Mouse (Mus musculus) CH12.LX (cell line): ENCODE measurements around the gene Rfesd. TPM values are rescaled to one million over a fixed set of nuclear protein-coding genes. Genes with fewer than 3 reads are reported as not detected.

Source experiments
- DNase-seq: peaks from one replicate; pipeline ENCODE4 v3.0.0-alpha.2; 2013; ENCODE audit errors: extremely low read depth
- H3K27ac ChIP-seq: 2 replicates; pipeline ENCODE4 v1.5.1; 2012; ENCODE audit warnings: low read depth, mild to moderate bottlenecking, control low read depth, moderate library complexity; ENCODE audit not compliant: insufficient read depth
- H3K27me3 ChIP-seq: replicated peaks from 2 replicates; pipeline ENCODE3; 2012; ENCODE audit warnings: inconsistent platforms
- H3K36me3 ChIP-seq, 2 experiments: replicated peaks in 1 of 2; 2 replicates each; pipeline versions ENCODE3 to v1.6.1; 2012; ENCODE audit warnings: inconsistent platforms in 1 of 2, low read length in 1 of 2, mild to moderate bottlenecking in 1 of 2, mixed read lengths in 1 of 2, moderate library complexity in 1 of 2; ENCODE audit not compliant: control insufficient read depth in 1 of 2, insufficient read depth in 1 of 2
- H3K4me1 ChIP-seq, 2 experiments: 2 replicates each; pipeline ENCODE4 v1.6.1; 2012; ENCODE audit warnings: inconsistent platforms in 1 of 2, moderate library complexity in 1 of 2; ENCODE audit not compliant: insufficient read depth in 2 of 2, control insufficient read depth in 1 of 2
- H3K4me2 ChIP-seq: 2 replicates; pipeline ENCODE4 v1.6.1; 2012; ENCODE audit warnings: low read depth, mild to moderate bottlenecking, control low read depth; ENCODE audit not compliant: poor library complexity, insufficient read depth, severe bottlenecking
- H3K4me3 ChIP-seq, 3 experiments: fragments of 150-350 bp in 1 of 3; sonication (generic) in 1 of 3; replicated peaks in 1 of 3; 2 replicates each; pipeline versions ENCODE3 to v1.5.1; 2011 to 2012; ENCODE audit warnings: low read depth in 2 of 3, low read length in 2 of 3, mild to moderate bottlenecking in 2 of 3, moderate library complexity in 2 of 3, control low read depth in 1 of 3, improper control_type of control experiment in 1 of 3, inconsistent platforms in 1 of 3, mixed read lengths in 1 of 3; ENCODE audit not compliant: poor library complexity in 1 of 3
- H3K79me2 ChIP-seq: replicated peaks from 2 replicates; pipeline ENCODE4 v1.6.1; 2012; ENCODE audit warnings: mild to moderate bottlenecking, moderate library complexity; ENCODE audit not compliant: control insufficient read depth, poor library complexity, insufficient read depth, severe bottlenecking; ENCODE audit errors: extremely low read depth
- H3K9ac ChIP-seq: 2 replicates; pipeline ENCODE4 v1.6.1; 2012; ENCODE audit warnings: low read depth, mild to moderate bottlenecking, control low read depth, moderate library complexity; ENCODE audit not compliant: insufficient read depth
- H3K9me3 ChIP-seq: replicated peaks from 2 replicates; pipeline ENCODE3; 2012; ENCODE audit warnings: low read length, inconsistent platforms, mixed read lengths
- CHD2 ChIP-seq: IDR thresholded peaks from 2 replicates; pipeline ENCODE4 v1.6.1; 2011; ENCODE audit warnings: low read length, improper control_type of control experiment
- CTCF ChIP-seq, 2 experiments: IDR thresholded peaks in 1 of 2; conservative IDR thresholded peaks in 1 of 2; 2 replicates each; pipeline ENCODE4 v1.5.1; 2011 to 2012; ENCODE audit warnings: low read depth in 2 of 2, low read length in 2 of 2, improper control_type of control experiment in 1 of 2, inconsistent platforms in 1 of 2, mild to moderate bottlenecking in 1 of 2, moderate library complexity in 1 of 2
- GABPA ChIP-seq: IDR thresholded peaks from 2 replicates; pipeline ENCODE4 v1.6.1; 2012; ENCODE audit warnings: low read depth, low read length, improper control_type of control experiment, inconsistent platforms; ENCODE audit not compliant: insufficient replicate concordance
- IRF4 ChIP-seq: IDR thresholded peaks from 2 replicates; pipeline ENCODE4 v1.6.1; 2014; ENCODE audit warnings: low read depth, mild to moderate bottlenecking, inconsistent platforms, low read length, improper control_type of control experiment
- JUND ChIP-seq: conservative IDR thresholded peaks from 2 replicates; pipeline ENCODE4 v1.6.1; 2011; ENCODE audit warnings: low read depth, low read length, improper control_type of control experiment
- MAX ChIP-seq: IDR thresholded peaks from 2 replicates; pipeline ENCODE4 v1.6.1; 2011; ENCODE audit warnings: low read length, improper control_type of control experiment
- MEF2A ChIP-seq: IDR thresholded peaks from 2 replicates; pipeline ENCODE4 v1.6.1; 2014; ENCODE audit warnings: low read depth, mild to moderate bottlenecking, inconsistent platforms, low read length, improper control_type of control experiment, borderline replicate concordance
- PAX5 ChIP-seq: IDR thresholded peaks from 2 replicates; pipeline ENCODE4 v1.6.1; 2012; ENCODE audit warnings: low read length, inconsistent platforms, mixed read lengths
- POLR2A ChIP-seq: IDR thresholded peaks from 2 replicates; pipeline ENCODE4 v1.6.1; 2011; ENCODE audit warnings: low read depth, mild to moderate bottlenecking, improper control_type of control experiment, low read length
- POLR2AphosphoS2 ChIP-seq: IDR thresholded peaks from 2 replicates; pipeline ENCODE4 v1.6.1; 2011; ENCODE audit warnings: low read depth, low read length, improper control_type of control experiment
- RAD21 ChIP-seq: IDR thresholded peaks from 2 replicates; pipeline ENCODE4 v1.6.1; 2011; ENCODE audit warnings: low read depth, mild to moderate bottlenecking, low read length, improper control_type of control experiment, moderate library complexity
- SIN3A ChIP-seq: IDR thresholded peaks from 2 replicates; pipeline ENCODE4 v1.6.1; 2012; ENCODE audit warnings: low read length, improper control_type of control experiment, inconsistent platforms
- TBP ChIP-seq: conservative IDR thresholded peaks from 2 replicates; pipeline ENCODE4 v1.6.1; 2011; ENCODE audit warnings: low read depth, low read length, improper control_type of control experiment
- TCF12 ChIP-seq: IDR thresholded peaks from 2 replicates; pipeline ENCODE4 v1.6.1; 2014; ENCODE audit warnings: low read depth, mild to moderate bottlenecking, inconsistent platforms, low read length, improper control_type of control experiment
- UBTF ChIP-seq: IDR thresholded peaks from 2 replicates; pipeline ENCODE4 v1.6.1; 2012; ENCODE audit warnings: low read depth, mild to moderate bottlenecking, inconsistent platforms, low read length, improper control_type of control experiment, moderate library complexity
- ZMIZ1 ChIP-seq: IDR thresholded peaks from 2 replicates; pipeline ENCODE4 v1.6.1; 2012; ENCODE audit warnings: low read depth, mild to moderate bottlenecking, inconsistent platforms, low read length, improper control_type of control experiment
- dilution Hi-C: fragments of 300-500 bp; cut with MboI; formaldehyde crosslinking; loops from 2 replicates; pipeline ENCODE4 v1.14.3; 2020; ENCODE audit warnings: low sequenced_read_pairs; ENCODE audit not compliant: extremely low pct_unique_long_range_greater_than_20kb, extremely low pct_ligation_motif_present
- in situ Hi-C: fragments of 300-500 bp; cut with MboI; formaldehyde crosslinking; loops from 3 replicates; pipeline ENCODE4 v1.14.3; 2019; ENCODE audit warnings: low sequenced_read_pairs, low pct_ligation_motif_present, low pct_unique_long_range_greater_than_20kb, mixed read lengths
- polyA plus RNA-seq: library from polyadenylated mRNA; unstranded; fragments of >175 nt; gene quantifications from 2 replicates; pipeline ENCODE4 v1.2.1, GENCODE M21; 2012; ENCODE audit warnings: low read depth; ENCODE audit not compliant: insufficient read length
- total RNA-seq, 2 experiments: library from RNA; depleted of rRNA; stranded (reverse); fragments of 300-350 nt in 1 of 2; fragments of >200 nt in 1 of 2; gene quantifications; 2 replicates each; pipeline ENCODE4 v1.2.3; 2012 to 2014

Gene Rfesd
- total and polyA plus RNA-seq, 3 experiments: 7.8 to 15.9 (median 9.7) TPM

DNA sequence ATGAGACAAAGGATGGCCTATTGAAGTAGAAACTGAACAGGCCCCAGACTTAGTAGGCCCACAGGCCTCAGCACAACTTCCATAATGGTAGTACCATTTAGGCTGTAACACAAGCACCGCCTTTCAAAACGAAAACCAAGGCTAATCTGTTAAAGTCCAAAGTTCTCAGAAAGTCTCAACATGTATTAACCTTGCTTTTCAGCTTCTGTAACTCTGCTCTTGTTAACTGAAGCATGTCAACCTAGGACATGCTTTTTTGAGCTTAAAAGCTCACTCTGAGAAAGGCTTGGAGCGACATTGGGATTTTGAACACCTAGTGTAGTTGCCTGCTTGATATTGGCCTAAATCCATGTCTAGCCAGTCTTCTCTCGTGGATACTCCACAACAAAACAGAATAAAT, 41.1 kb upstream of the Rfesd start:
- no peak overlapping the region for H3K4me2 ChIP-seq

DNA sequence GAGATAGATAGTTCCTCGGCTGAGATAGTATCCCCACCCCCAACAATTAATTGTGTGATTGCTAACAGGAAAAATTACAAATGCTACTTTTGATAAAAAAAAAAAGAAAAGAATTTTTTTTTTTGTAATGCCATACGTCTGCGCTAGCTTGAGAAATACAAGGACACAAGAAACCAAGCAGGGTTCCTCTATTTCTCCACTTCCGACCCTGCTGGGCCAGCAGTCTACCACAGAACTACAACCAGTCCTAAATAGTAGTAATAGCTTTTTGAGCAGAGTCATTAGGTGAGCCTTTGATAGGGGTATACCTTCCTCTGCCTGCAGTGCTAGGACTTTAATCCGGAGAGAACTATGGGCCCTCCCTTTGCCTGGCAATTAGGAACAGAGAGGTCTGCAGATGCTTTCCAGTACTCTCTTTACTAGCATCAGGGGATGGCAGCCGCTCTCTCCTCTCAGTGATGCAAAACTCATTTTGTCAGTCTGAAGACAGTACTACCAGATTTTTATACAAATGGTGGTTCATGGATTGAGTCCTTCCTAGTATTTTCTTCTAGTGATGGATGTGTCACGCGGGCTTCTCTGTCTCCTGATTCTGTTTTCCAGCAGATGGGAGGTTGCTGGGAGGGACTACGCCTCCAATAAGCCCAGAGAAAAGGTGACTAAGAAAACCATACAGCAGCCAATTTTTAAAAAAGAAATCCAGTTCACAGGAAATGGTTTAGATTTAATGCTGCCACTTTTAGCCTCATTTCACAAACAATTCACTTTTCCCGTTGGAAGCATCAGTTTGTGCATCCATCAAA, 38.9 kb upstream of the Rfesd start:
- Histone ChIP-seq H3K9me3 (peaks cover 12% of the 10 kb centered on the region), H3K79me2 (no peaks in the 10 kb centered on the region), H3K36me3 (peaks cover 3 to 8% of the 10 kb centered on the region in 2 experiments), H3K27ac (no peak overlapping the region), H3K4me2 (no peak overlapping the region), H3K9ac (no peak overlapping the region), H3K27me3 (no peaks in the 10 kb centered on the region), H3K4me3 (no peak overlapping the region), H3K4me1 (no peaks in the 10 kb centered on the region)
- TF ChIP-seq POLR2AphosphoS2 (no peak), CTCF (conservative IDR thresholded peaks at IDR 0.05 in 1 of 2, IDR thresholded peaks at IDR 0.05 in 1 of 2; ENCODE audit: low read depth in 2 of 2, low read length in 2 of 2) (no peak)
- no peak for DNase-seq
- dilution Hi-C loops (no loop called here), in situ Hi-C loops (no loop called here)

More for the DNA sequence above, 41.1 kb upstream of the Rfesd start:
- Histone ChIP-seq H3K9ac (no peak overlapping the region), H3K27ac (no peak overlapping the region), H3K4me1 (no peaks in the 10 kb centered on the region), H3K79me2 (no peaks in the 10 kb centered on the region), H3K27me3 (no peaks in the 10 kb centered on the region), H3K36me3 (peaks cover 8 to 16% of the 10 kb centered on the region in 2 experiments), H3K4me3 (no peak overlapping the region), H3K9me3 (peaks cover 12% of the 10 kb centered on the region)
- no peak for DNase-seq
- in situ Hi-C loops: no loop called here
- TF ChIP-seq CHD2: no peak
- dilution Hi-C loops: no loop called here

DNA sequence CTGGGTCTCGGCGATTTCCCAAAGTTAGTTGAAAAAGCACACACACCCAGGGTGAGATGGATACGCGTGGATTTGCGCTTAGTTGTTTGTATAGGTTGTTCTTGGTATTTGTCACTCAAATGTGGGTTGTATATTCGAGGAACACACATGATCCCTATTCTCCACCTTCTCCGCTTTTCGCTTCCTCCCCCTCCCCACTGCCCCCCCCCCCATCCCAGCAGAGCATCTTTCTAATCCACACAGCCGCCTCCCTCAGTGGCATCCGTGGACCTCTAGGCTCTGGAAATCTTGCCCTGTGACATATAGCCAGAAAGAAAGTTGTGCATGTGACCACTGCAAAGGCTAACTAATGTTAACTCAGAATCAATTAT, 38.4 kb upstream of the Rfesd start, which contains the start of gene Gpr150:
Gene Gpr150, minus strand, starts transcription at position 101 of the 371 bp plus-strand sequence.
- Histone ChIP-seq H3K9me3 (peaks cover 12% of the 10 kb centered on the region), H3K4me1 (no peaks in the 10 kb centered on the region), H3K27ac (no peak within 1 kb of the TSS), H3K27me3 (no peaks in the 10 kb centered on the region), H3K36me3 (peaks cover 0 to 4% of the 10 kb centered on the region in 2 experiments), H3K4me3 (peak within 1 kb of the TSS in 1 of 3 experiments; percentile 35), H3K9ac (no peak within 1 kb of the TSS), H3K79me2 (no peaks in the 10 kb centered on the region), H3K4me2 (peak within 1 kb of the TSS; percentile 19; the same call in 1 of the 2 replicates)
- TF ChIP-seq GABPA (no peak), TCF12 (no peak), IRF4 (no peak), POLR2AphosphoS2 (no peak), MAX (no peak), JUND (no peak), MEF2A (no peak), POLR2A (no peak), TBP (no peak), UBTF (no peak), SIN3A (no peak), RAD21 (no peak), CHD2 (no peak), PAX5 (no peak), ZMIZ1 (no peak)
- in situ Hi-C loops (no loop called here), dilution Hi-C loops (no loop called here)
- DNase-seq: no peak
